Mouse (Mus musculus) lung, postnatal 25 days (tissue): ENCODE results near the gene Fbrs.
"Not testable (repeated sequence)": the region's sequence is repeated elsewhere in the genome, so short reads cannot be mapped to it uniquely, and the experiment has no call there.

Experiments used
- DNase-seq: peaks from one replicate; pipeline ENCODE4 v3.0.0; 2022; ENCODE audit warnings: low spot score

Gene Fbrs

GRCm38 (mm10) chr7:127476336-127476735, 2.7 kb upstream of the Fbrs start:
- no peak for DNase-seq

- no peak for DNase-seq
Observed at GRCm38 (mm10) chr7:127476855-127477254, 2.1 kb upstream of the Fbrs start.

GRCm38 (mm10) chr7:127477687-127478634, 1.0 kb upstream of the Fbrs start:
- DNase-seq: peak; percentile 100

GRCm38 (mm10) chr7:127479318-127480225, 573 bp downstream of the Fbrs start:
- DNase-seq: peak; percentile 20

- peak; percentile 45 for DNase-seq
Observed at GRCm38 (mm10) chr7:127480321-127480720, 1.3 kb downstream of the Fbrs start.

- no peak for DNase-seq
Observed at GRCm38 (mm10) chr7:127485416-127485815, 6.4 kb downstream of the Fbrs start.

GRCm38 (mm10) chr7:127488364-127488763, 9.4 kb downstream of the Fbrs start:
- DNase-seq: not testable (repeated sequence)

GRCm38 (mm10) chr7:127489982-127490381, 11.0 kb downstream of the Fbrs start:
- DNase-seq: no peak

GRCm38 (mm10) chr7:127491846-127492245, 12.8 kb downstream of the Fbrs start:
- DNase-seq: peak; percentile 42

GRCm38 (mm10) chr7:127494648-127495047, 15.6 kb downstream of the Fbrs start:
- no peak for DNase-seq

GRCm38 (mm10) chr7:127497382-127497781, 18.4 kb downstream of the Fbrs start:
- DNase-seq: no peak

GRCm38 (mm10) chr7:127498407-127498806, 19.4 kb downstream of the Fbrs start:
- DNase-seq: peak; percentile 48

- DNase-seq: no peak
Observed at GRCm38 (mm10) chr7:127508291-127508690, 29.3 kb downstream of the Fbrs start.

- DNase-seq: not testable (repeated sequence)
Observed at GRCm38 (mm10) chr7:127509830-127510229, 30.8 kb downstream of the Fbrs start.

- DNase-seq: peak; percentile 10
Observed at GRCm38 (mm10) chr7:127511241-127511640, 32.2 kb downstream of the Fbrs start.

GRCm38 (mm10) chr7:127511808-127512230, 32.8 kb downstream of the Fbrs start, which contains the start of gene Srcap:
Srcap (plus strand) TSS chr7:127511983.
- peak; percentile 98 for DNase-seq

- peak; percentile 91 for DNase-seq
Observed at GRCm38 (mm10) chr7:127512231-127513015, 33.4 kb downstream of the Fbrs start.

- no peak for DNase-seq
Observed at GRCm38 (mm10) chr7:127513016-127513390, 34.0 kb downstream of the Fbrs start.

- DNase-seq: no peak
Observed at GRCm38 (mm10) chr7:127513781-127514180, 34.8 kb downstream of the Fbrs start.

- DNase-seq: no peak
Observed at GRCm38 (mm10) chr7:127515846-127516245, 36.8 kb downstream of the Fbrs start.

GRCm38 (mm10) chr7:127516344-127516743, 37.3 kb downstream of the Fbrs start:
- no peak for DNase-seq

GRCm38 (mm10) chr7:127519284-127519683, 40.3 kb downstream of the Fbrs start, which contains the start of gene Gm42715:
Gm42715 (plus strand) TSS chr7:127519584.
- DNase-seq: no peak
